Mouse (Mus musculus) intestine, embryonic 14.5 days (tissue): Measurements from ENCODE around the gene Mxra8. TPM values are rescaled to one million over a fixed set of nuclear protein-coding genes. Genes with fewer than 3 reads are reported as not detected.

Source experiments
- ATAC-seq: fragments of 200-750 bp; cut with Nextera tagmentation; replicated peaks from 2 replicates; pipeline ENCODE4 v1.8.0; 2017; ENCODE audit warnings: low read depth, moderate number of reproducible peaks, moderate TSS enrichment, moderate library complexity; ENCODE audit not compliant: low FRiP score, low TSS enrichment
- DNase-seq: peaks from one replicate; pipeline ENCODE4 v3.0.0-alpha.2; 2018; ENCODE audit warnings: low spot score
- H3K27ac ChIP-seq: fragments of 300-500 bp; sonication (generic); 2 replicates; pipeline ENCODE4 v1.5.1; 2014; ENCODE audit warnings: low read depth, mild to moderate bottlenecking, control low read depth
- H3K27me3 ChIP-seq: fragments of 300-500 bp; sonication (generic); replicated peaks from 2 replicates; pipeline ENCODE4 v1.6.1; 2014; ENCODE audit warnings: low read length, control low read depth; ENCODE audit not compliant: control insufficient read depth, insufficient read depth
- H3K36me3 ChIP-seq: fragments of 300-500 bp; sonication (generic); 2 replicates; pipeline ENCODE4 v1.6.1; 2014; ENCODE audit warnings: low read length, control low read depth; ENCODE audit not compliant: control insufficient read depth, insufficient read depth
- H3K4me1 ChIP-seq: fragments of 300-500 bp; sonication (generic); replicated peaks from 2 replicates; pipeline ENCODE4 v1.6.1; 2014; ENCODE audit warnings: low read length, control low read depth, mixed read lengths; ENCODE audit not compliant: control insufficient read depth, insufficient read depth
- H3K4me2 ChIP-seq: fragments of 300-500 bp; sonication (generic); 2 replicates; pipeline ENCODE4 v1.6.1; 2014; ENCODE audit warnings: low read length
- H3K4me3 ChIP-seq: fragments of 300-500 bp; sonication (generic); 2 replicates; pipeline ENCODE4 v1.5.1; 2014; ENCODE audit warnings: low read depth, low read length, control low read depth, mixed read lengths
- H3K9ac ChIP-seq: fragments of 300-500 bp; sonication (generic); 2 replicates; pipeline ENCODE4 v1.6.1; 2014; ENCODE audit warnings: mild to moderate bottlenecking, low read length
- H3K9me3 ChIP-seq: fragments of 300-500 bp; sonication (generic); 2 replicates; pipeline ENCODE4 v1.6.1; 2016; ENCODE audit warnings: low read length, control low read depth; ENCODE audit not compliant: control insufficient read depth
- WGBS: fragments of 180-500 bp; shearing (Covaris S2); extraction: QIAGEN DNeasy Blood & Tissue Kit; methylation state at CpG from one replicate; pipeline ENCODE4 v1.1.7; 2014; 5-methylcytosine and 5-hydroxymethylcytosine counted together
- polyA plus RNA-seq: library from polyadenylated mRNA; unstranded; fragments of >200 nt; fragmentation: Nextera tagmentation; extraction: Ambion mirVana; gene quantifications from 2 replicates; pipeline ENCODE4 v1.2.1, GENCODE M21; 2014

Mxra8 gene
- polyA plus RNA-seq = 60.0 and 73.3 TPM in 2 replicates

GRCm38 (mm10) chr4:155839483-155839910, at the start of gene Mxra8:
Mxra8 (plus strand) TSS chr4:155839680.
- peak within 1 kb of the TSS; percentile 51 for H3K9ac ChIP-seq
- H3K9me3 ChIP-seq = no peaks in the 10 kb centered on the region
- peaks cover 17% of the 10 kb centered on the region for H3K36me3 ChIP-seq
- H3K4me3 ChIP-seq = peak within 1 kb of the TSS; percentile 43
- peak within 1 kb of the TSS; percentile 95 for H3K4me2 ChIP-seq
- ATAC-seq (peak; percentile 76), DNase-seq (peak; percentile 75)
- peaks cover 37% of the 10 kb centered on the region for H3K4me1 ChIP-seq
- H3K27ac ChIP-seq = peak within 1 kb of the TSS; percentile 87
- 3% methylated on average over 16 of the region's 16 CpGs for WGBS
- H3K27me3 ChIP-seq = no peaks in the 10 kb centered on the region

- no peaks in the 10 kb centered on the region for H3K36me3 ChIP-seq
- WGBS = 82% methylated on average over 3 of the region's 3 CpGs
These were observed 49.4 kb upstream of the Mxra8 start, which contains the start of gene Ankrd65 for GRCm38 (mm10) chr4:155790021-155790489. Ankrd65 (plus strand) TSS chr4:155790439.

GRCm38 (mm10) chr4:155790650-155791161, 48.8 kb upstream of the Mxra8 start:
- H3K4me2 ChIP-seq = no peak overlapping the region
- DNase-seq (no peak), ATAC-seq (no peak)
- H3K36me3 ChIP-seq = no peaks in the 10 kb centered on the region
- no peaks in the 10 kb centered on the region for H3K4me1 ChIP-seq
- no peak overlapping the region for H3K27ac ChIP-seq
- no peak overlapping the region for H3K9ac ChIP-seq
- H3K27me3 ChIP-seq = no peaks in the 10 kb centered on the region
- 61% methylated on average over 3 of the region's 3 CpGs for WGBS
- H3K9me3 ChIP-seq = no peaks in the 10 kb centered on the region
- no peak overlapping the region for H3K4me3 ChIP-seq

More at GRCm38 (mm10) chr4:155790021-155790489, 49.4 kb upstream of the Mxra8 start, which contains the start of gene Ankrd65:
- ATAC-seq (no peak), DNase-seq (no peak)
- Histone ChIP-seq H3K4me1 (no peaks in the 10 kb centered on the region), H3K4me2 (no peak within 1 kb of the TSS), H3K4me3 (no peak within 1 kb of the TSS), H3K9me3 (no peaks in the 10 kb centered on the region), H3K27ac (no peak within 1 kb of the TSS), H3K27me3 (no peaks in the 10 kb centered on the region), H3K9ac (no peak within 1 kb of the TSS)

- ATAC-seq = no peak
- Histone ChIP-seq H3K27ac (no peak overlapping the region), H3K4me2 (no peak overlapping the region), H3K9me3 (no peaks in the 10 kb centered on the region), H3K4me1 (no peaks in the 10 kb centered on the region), H3K36me3 (no peaks in the 10 kb centered on the region), H3K27me3 (no peaks in the 10 kb centered on the region), H3K4me3 (no peak overlapping the region), H3K9ac (no peak overlapping the region)
- 71% methylated on average over 24 of the region's 24 CpGs for WGBS
- no peak for DNase-seq
These were observed 48.1 kb upstream of the Mxra8 start for GRCm38 (mm10) chr4:155791240-155791933.

- no peaks in the 10 kb centered on the region for H3K36me3 ChIP-seq
- ATAC-seq (no peak), DNase-seq (no peak)
- H3K4me1 ChIP-seq = no peaks in the 10 kb centered on the region
- H3K27ac ChIP-seq = no peak overlapping the region
- H3K9me3 ChIP-seq = no peaks in the 10 kb centered on the region
- H3K4me2 ChIP-seq = no peak overlapping the region
- H3K4me3 ChIP-seq = no peak overlapping the region
- no peak overlapping the region for H3K9ac ChIP-seq
- 63% methylated on average over 2 of the region's 2 CpGs for WGBS
- no peaks in the 10 kb centered on the region for H3K27me3 ChIP-seq
These were observed 45.8 kb upstream of the Mxra8 start for GRCm38 (mm10) chr4:155793730-155794129.

- no peak overlapping the region for H3K4me2 ChIP-seq
- H3K9me3 ChIP-seq = no peaks in the 10 kb centered on the region
- no peak overlapping the region for H3K9ac ChIP-seq
- no peak overlapping the region for H3K27ac ChIP-seq
- peaks cover 8% of the 10 kb centered on the region; the same call in 1 of the 2 replicates for H3K4me1 ChIP-seq
- ATAC-seq (no peak), DNase-seq (no peak)
- 93% methylated on average over 1 of the region's 1 CpGs for WGBS
- no peaks in the 10 kb centered on the region for H3K27me3 ChIP-seq
- peaks cover 17% of the 10 kb centered on the region for H3K36me3 ChIP-seq
- no peak overlapping the region for H3K4me3 ChIP-seq
These were observed 37.4 kb upstream of the Mxra8 start for GRCm38 (mm10) chr4:155802075-155802474.

GRCm38 (mm10) chr4:155802741-155803339, 36.6 kb upstream of the Mxra8 start, which contains the start of gene Mrpl20:
Mrpl20 (plus strand) TSS chr4:155802878.
- WGBS = 10% methylated on average over 12 of the region's 12 CpGs
- DNase-seq = peak; percentile 72
- ATAC-seq = peak; percentile 34; the same call in 1 of the 2 replicates

GRCm38 (mm10) chr4:155803340-155804041, 36.0 kb upstream of the Mxra8 start:
- Histone ChIP-seq H3K9ac (peak overlapping the region; percentile 84), H3K9me3 (no peaks in the 10 kb centered on the region), H3K4me1 (peaks cover 8% of the 10 kb centered on the region; the same call in 1 of the 2 replicates), H3K4me3 (peak overlapping the region; percentile 99), H3K27ac (peak overlapping the region; percentile 64), H3K4me2 (peak overlapping the region; percentile 82), H3K36me3 (peaks cover 31% of the 10 kb centered on the region), H3K27me3 (no peaks in the 10 kb centered on the region)
- WGBS = under 1% methylated on average over 58 of the region's 58 CpGs
- DNase-seq (peak; percentile 99), ATAC-seq (peak; percentile 98)

More at GRCm38 (mm10) chr4:155802741-155803339, 36.6 kb upstream of the Mxra8 start, which contains the start of gene Mrpl20:
- peak within 1 kb of the TSS; percentile 64 for H3K27ac ChIP-seq
- H3K27me3 ChIP-seq = no peaks in the 10 kb centered on the region
- H3K36me3 ChIP-seq = peaks cover 25% of the 10 kb centered on the region
- no peaks in the 10 kb centered on the region for H3K9me3 ChIP-seq
- peaks cover 8% of the 10 kb centered on the region; the same call in 1 of the 2 replicates for H3K4me1 ChIP-seq
- H3K4me3 ChIP-seq = peak within 1 kb of the TSS; percentile 99
- H3K9ac ChIP-seq = peak within 1 kb of the TSS; percentile 84
- H3K4me2 ChIP-seq = peak within 1 kb of the TSS; percentile 82
